Mouse (Mus musculus) heart, embryonic 14.5 days (tissue): ENCODE results near the gene Selenok. TPM values are rescaled to one million over a fixed set of nuclear protein-coding genes. Genes with fewer than 3 reads are reported as not detected.

ENCODE experiments used
- ATAC-seq: fragments of 200-750 bp; cut with Nextera tagmentation; 2 replicates; pipeline ENCODE4 v1.8.0; 2017; ENCODE audit warnings: low read depth, moderate TSS enrichment; ENCODE audit not compliant: insufficient number of reproducible peaks, insufficient read depth, low FRiP score
- H3K27ac ChIP-seq, 2 experiments: fragments of 200-500 bp in 1 of 2; fragments of 300-500 bp in 1 of 2; sonication (generic) in 1 of 2; replicated peaks in 1 of 2; 2 replicates each; pipeline ENCODE4 v1.5.1; 2012 to 2014; ENCODE audit warnings: low read depth in 2 of 2, low read length in 2 of 2, control low read depth in 1 of 2, mild to moderate bottlenecking in 1 of 2, mixed read lengths in 1 of 2; ENCODE audit not compliant: control insufficient read depth in 1 of 2, insufficient read depth in 1 of 2
- H3K27me3 ChIP-seq: fragments of 300-500 bp; sonication (generic); 2 replicates; pipeline ENCODE4 v1.6.1; 2014; ENCODE audit warnings: mild to moderate bottlenecking, low read length, control low read depth; ENCODE audit not compliant: control insufficient read depth, insufficient read depth
- H3K36me3 ChIP-seq: fragments of 300-500 bp; sonication (generic); 2 replicates; pipeline ENCODE4 v1.6.1; 2014; ENCODE audit warnings: mild to moderate bottlenecking, control low read depth, low read length, mixed read lengths; ENCODE audit not compliant: control insufficient read depth, insufficient read depth
- H3K4me1 ChIP-seq, 2 experiments: fragments of 200-500 bp in 1 of 2; fragments of 300-500 bp in 1 of 2; sonication (generic) in 1 of 2; 2 replicates each; pipeline ENCODE4 v1.6.1; 2012 to 2014; ENCODE audit warnings: low read length in 2 of 2, control low read depth in 1 of 2, mixed read lengths in 1 of 2; ENCODE audit not compliant: control insufficient read depth in 2 of 2, insufficient read depth in 2 of 2
- H3K4me2 ChIP-seq: fragments of 300-500 bp; sonication (generic); 2 replicates; pipeline ENCODE4 v1.6.1; 2014; ENCODE audit warnings: mild to moderate bottlenecking, low read length
- H3K4me3 ChIP-seq, 2 experiments: fragments of 200-500 bp in 1 of 2; fragments of 300-500 bp in 1 of 2; sonication (generic) in 1 of 2; 2 replicates each; pipeline ENCODE4 v1.5.1; 2012 to 2014; ENCODE audit warnings: low read length in 2 of 2, mild to moderate bottlenecking in 2 of 2, control low read depth in 1 of 2, low read depth in 1 of 2, moderate library complexity in 1 of 2; ENCODE audit not compliant: control insufficient read depth in 1 of 2, insufficient read depth in 1 of 2
- H3K9ac ChIP-seq: fragments of 300-500 bp; sonication (generic); 2 replicates; pipeline ENCODE4 v1.6.1; 2014; ENCODE audit warnings: mild to moderate bottlenecking, low read length
- H3K9me3 ChIP-seq: fragments of 300-500 bp; sonication (generic); 2 replicates; pipeline ENCODE4 v1.6.1; 2016; ENCODE audit warnings: low read length, control low read depth; ENCODE audit not compliant: control insufficient read depth
- WGBS: fragments of 180-500 bp; shearing (Covaris S2); extraction: QIAGEN DNeasy Blood & Tissue Kit; methylation state at CpG from one replicate; pipeline ENCODE4 v1.1.7; 2014; 5-methylcytosine and 5-hydroxymethylcytosine counted together
- polyA plus RNA-seq: library from polyadenylated mRNA; unstranded; fragments of >200 nt; fragmentation: Nextera tagmentation; extraction: Ambion mirVana; gene quantifications from 2 replicates; pipeline ENCODE4 v1.2.1, GENCODE M21; 2014

The Selenok gene
- polyA plus RNA-seq, 1 experiment from 2014 or later = 183 TPM

GRCm38 (mm10) chr14:29978254-29979204, 10.4 kb downstream of the Selenok start, which contains the start of gene Actr8:
Actr8 (plus strand) TSS chr14:29978337.
- no peaks in the 10 kb centered on the region for H3K9me3 ChIP-seq
- peaks cover 5 to 7% of the 10 kb centered on the region in 2 experiments; a peak in 1 of 4 replicates for H3K4me1 ChIP-seq
- peak within 1 kb of the TSS; percentile 80 to 93 for H3K27ac ChIP-seq
- peak within 1 kb of the TSS; percentile 58 to 89 for H3K4me3 ChIP-seq
- no peaks in the 10 kb centered on the region for H3K27me3 ChIP-seq
- 1% methylated on average over 43 of the region's 44 CpGs for WGBS
- peak; percentile 91 for ATAC-seq
- peak within 1 kb of the TSS; percentile 79 for H3K9ac ChIP-seq
- peak within 1 kb of the TSS; percentile 85 for H3K4me2 ChIP-seq
- H3K36me3 ChIP-seq = peaks cover 58% of the 10 kb centered on the region

GRCm38 (mm10) chr14:29980447-29981205, 12.5 kb downstream of the Selenok start:
- 94% methylated on average over 10 of the region's 10 CpGs for WGBS
- no peak overlapping the region for H3K4me3 ChIP-seq
- H3K4me2 ChIP-seq = no peak overlapping the region
- no peaks in the 10 kb centered on the region for H3K9me3 ChIP-seq
- H3K27me3 ChIP-seq = no peaks in the 10 kb centered on the region
- H3K36me3 ChIP-seq = peaks cover 58% of the 10 kb centered on the region
- H3K27ac ChIP-seq = no peak overlapping the region
- peaks cover 5 to 7% of the 10 kb centered on the region in 2 experiments; a peak in 1 of 4 replicates for H3K4me1 ChIP-seq
- ATAC-seq = no peak
- no peak overlapping the region for H3K9ac ChIP-seq

- Histone ChIP-seq H3K27ac (no peak overlapping the region), H3K4me1 (no peaks in the 10 kb centered on the region), H3K27me3 (no peaks in the 10 kb centered on the region), H3K4me3 (no peak overlapping the region), H3K4me2 (no peak overlapping the region), H3K36me3 (peaks cover 100% of the 10 kb centered on the region), H3K9me3 (no peaks in the 10 kb centered on the region), H3K9ac (no peak overlapping the region)
- WGBS = 91% methylated on average over 4 of the region's 4 CpGs
- no peak for ATAC-seq
These were observed 18.0 kb downstream of the Selenok start for GRCm38 (mm10) chr14:29986096-29986495.

GRCm38 (mm10) chr14:29987276-29987675, 19.2 kb downstream of the Selenok start:
- Histone ChIP-seq H3K4me1 (no peaks in the 10 kb centered on the region), H3K27me3 (no peaks in the 10 kb centered on the region), H3K9ac (no peak overlapping the region), H3K4me2 (no peak overlapping the region), H3K9me3 (no peaks in the 10 kb centered on the region), H3K36me3 (peaks cover 100% of the 10 kb centered on the region), H3K4me3 (no peak overlapping the region), H3K27ac (no peak overlapping the region)
- WGBS = 83% methylated on average over 6 of the region's 6 CpGs
- no peak for ATAC-seq

- H3K9ac ChIP-seq = no peak overlapping the region
- peaks cover 100% of the 10 kb centered on the region for H3K36me3 ChIP-seq
- H3K4me3 ChIP-seq = no peak overlapping the region
- 90% methylated on average over 9 of the region's 9 CpGs for WGBS
- H3K4me2 ChIP-seq = no peak overlapping the region
- H3K27me3 ChIP-seq = no peaks in the 10 kb centered on the region
- ATAC-seq = no peak
- no peak overlapping the region for H3K27ac ChIP-seq
- H3K9me3 ChIP-seq = no peaks in the 10 kb centered on the region
- H3K4me1 ChIP-seq = no peaks in the 10 kb centered on the region
These were observed 19.6 kb downstream of the Selenok start for GRCm38 (mm10) chr14:29987739-29988138.

GRCm38 (mm10) chr14:29988337-29988736, 20.2 kb downstream of the Selenok start:
- Histone ChIP-seq H3K4me3 (no peak overlapping the region), H3K4me1 (no peaks in the 10 kb centered on the region), H3K9ac (no peak overlapping the region), H3K36me3 (peaks cover 100% of the 10 kb centered on the region), H3K9me3 (no peaks in the 10 kb centered on the region), H3K27me3 (no peaks in the 10 kb centered on the region), H3K4me2 (no peak overlapping the region), H3K27ac (no peak overlapping the region)
- 94% methylated on average over 4 of the region's 4 CpGs for WGBS
- no peak for ATAC-seq

- Histone ChIP-seq H3K4me2 (no peak overlapping the region), H3K9ac (no peak overlapping the region), H3K36me3 (peaks cover 73% of the 10 kb centered on the region), H3K9me3 (no peaks in the 10 kb centered on the region), H3K27me3 (no peaks in the 10 kb centered on the region), H3K27ac (no peak overlapping the region), H3K4me3 (no peak overlapping the region), H3K4me1 (no peaks in the 10 kb centered on the region)
- no peak for ATAC-seq
- 89% methylated on average over 4 of the region's 4 CpGs for WGBS
These were observed 26.9 kb downstream of the Selenok start for GRCm38 (mm10) chr14:29994976-29995375.
